Mouse (Mus musculus) embryo, embryonic 9.5 days (tissue): ENCODE results near the gene Gdap1l1.
"Not testable (repeated sequence)": the region's sequence is repeated elsewhere in the genome, so short reads cannot be mapped to it uniquely, and the experiment has no call there.

Experiments
- DNase-seq: peaks from one replicate; pipeline ENCODE4 v3.0.0-alpha.2; 2017; ENCODE audit errors: extremely low spot score

The Gdap1l1 gene

DNA sequence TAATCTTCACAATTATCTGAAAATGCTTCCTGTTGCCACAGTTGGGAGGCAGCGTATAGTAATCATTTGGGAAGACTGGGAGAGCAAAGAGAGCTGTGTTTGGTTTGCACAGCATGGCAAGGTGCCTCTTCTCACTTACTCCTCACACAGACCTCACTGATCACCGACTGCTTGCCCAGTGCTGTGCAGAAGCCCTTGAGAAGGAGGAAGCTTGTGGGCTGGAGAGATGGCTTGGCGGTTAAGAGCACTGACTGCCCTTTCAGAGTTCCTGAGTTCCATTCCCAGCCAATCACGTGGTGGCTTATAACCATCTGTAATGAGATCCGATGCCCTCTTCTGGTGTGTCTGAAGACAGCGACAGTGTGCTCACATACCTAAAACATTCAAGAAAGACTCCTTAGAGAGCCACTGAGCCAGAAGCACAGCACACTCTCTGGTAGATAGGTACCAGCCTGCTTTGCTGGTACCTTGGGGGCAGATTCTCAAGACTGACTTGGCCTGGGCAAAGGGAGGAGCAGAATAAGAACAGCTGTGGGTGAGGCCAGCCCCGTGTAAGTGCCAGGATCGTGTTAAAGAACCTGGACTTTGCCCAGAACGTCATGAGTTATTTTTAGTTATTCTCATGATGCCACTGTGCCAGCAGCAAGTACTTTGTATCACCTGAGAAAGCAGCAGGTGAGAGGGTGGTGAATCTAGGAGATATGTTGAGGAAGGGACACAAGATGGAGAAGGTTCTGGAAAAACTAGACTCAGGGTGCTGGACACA is 15.2 kb upstream of the Gdap1l1 start:
- DNase-seq: no peak

DNA sequence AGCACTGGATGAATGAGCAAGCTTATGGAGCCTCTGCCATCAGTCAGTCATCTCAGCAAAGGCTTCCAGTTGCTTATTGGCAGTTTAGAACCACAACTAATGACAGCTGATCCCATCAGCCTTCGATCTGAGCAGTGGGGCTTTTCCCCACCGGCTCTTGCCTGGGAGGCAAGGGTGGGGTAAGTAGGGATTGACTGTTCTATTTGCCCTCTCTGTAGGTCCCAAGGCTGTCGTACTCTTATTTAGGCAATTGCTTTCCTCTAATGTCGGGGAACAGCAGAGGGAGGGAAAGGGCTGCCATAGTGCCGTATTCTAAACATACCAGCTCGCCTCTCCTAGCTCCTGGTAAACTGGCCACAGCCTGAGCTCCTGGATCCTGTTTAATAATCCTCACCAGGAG is 13.7 kb upstream of the Gdap1l1 start, which contains the start of gene Oser1:
Gene Oser1, minus strand, starts transcription at position 101 of the 400 bp plus-strand sequence.
- DNase-seq: no peak

DNA sequence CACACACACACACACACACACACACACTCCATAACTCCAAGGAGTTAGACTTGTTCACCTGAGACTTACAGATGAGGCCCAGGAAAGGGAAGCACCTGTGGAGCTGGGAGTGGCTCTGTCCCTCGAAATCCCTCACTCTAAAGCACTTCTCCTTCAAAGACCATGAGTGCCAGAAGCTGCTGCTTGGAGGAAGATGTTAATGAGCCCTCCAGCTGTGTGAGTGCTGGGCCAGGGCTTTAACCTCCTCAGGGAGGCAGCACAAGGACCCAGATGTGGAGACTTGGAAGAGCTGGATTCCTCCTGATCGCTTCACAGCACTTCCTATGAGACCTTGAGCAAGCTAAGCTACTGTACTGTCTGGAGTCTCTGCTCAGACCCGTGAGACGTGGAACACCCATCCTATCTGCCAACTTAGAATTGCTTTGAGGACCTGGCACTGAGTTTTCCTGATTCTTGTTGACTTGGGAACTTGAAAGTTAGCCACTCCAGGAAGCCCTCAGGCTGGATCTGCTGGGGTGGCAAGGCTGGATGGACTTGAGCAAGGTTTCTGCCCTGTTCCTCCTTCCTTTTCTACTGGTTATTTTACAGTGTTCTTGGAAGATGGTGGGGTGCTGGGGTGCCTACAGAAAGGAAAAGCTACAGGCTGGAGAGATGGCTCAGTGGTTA is 9.8 kb upstream of the Gdap1l1 start:
- DNase-seq: no peak

DNA sequence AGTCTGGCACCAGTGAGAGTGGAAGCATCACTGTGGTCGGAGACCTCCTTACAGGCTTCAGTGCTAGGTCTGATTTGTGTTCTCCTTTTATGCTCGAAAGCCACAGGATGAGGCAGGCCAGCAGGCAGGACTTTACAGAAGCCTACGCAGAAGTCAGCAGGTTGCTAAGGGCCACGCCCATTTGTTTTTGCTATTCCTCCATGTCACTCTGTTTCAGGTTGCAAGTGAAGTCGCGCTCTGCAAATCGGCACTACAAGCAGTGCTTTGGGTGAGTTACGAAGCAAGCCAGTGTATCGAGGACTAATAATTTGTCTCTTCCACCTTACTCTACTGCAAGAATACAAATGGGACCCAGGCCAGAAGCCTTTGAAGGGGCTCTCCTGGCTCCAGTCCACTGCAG is 7.0 kb upstream of the Gdap1l1 start:
- no peak for DNase-seq

DNA sequence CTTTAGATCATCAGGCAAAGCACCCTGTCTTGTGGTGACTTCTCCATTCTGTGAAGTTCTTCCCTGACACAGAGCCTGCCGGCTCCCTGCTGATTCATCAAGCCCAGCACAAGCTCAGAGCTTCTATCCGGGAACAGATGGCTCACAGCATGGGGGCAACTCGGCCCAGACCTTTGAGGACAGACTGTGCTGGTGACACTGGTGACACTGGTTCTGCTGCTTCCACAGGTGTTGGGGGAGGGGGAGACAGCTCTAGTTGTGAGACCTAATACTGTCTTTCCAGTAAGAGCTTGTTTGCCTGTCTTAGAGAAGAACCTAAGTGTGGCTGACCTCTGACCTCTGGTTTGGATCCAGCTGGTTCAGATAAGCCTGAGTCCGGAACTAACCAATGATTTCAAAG is 4.3 kb upstream of the Gdap1l1 start:
- DNase-seq: peak; percentile 5

DNA sequence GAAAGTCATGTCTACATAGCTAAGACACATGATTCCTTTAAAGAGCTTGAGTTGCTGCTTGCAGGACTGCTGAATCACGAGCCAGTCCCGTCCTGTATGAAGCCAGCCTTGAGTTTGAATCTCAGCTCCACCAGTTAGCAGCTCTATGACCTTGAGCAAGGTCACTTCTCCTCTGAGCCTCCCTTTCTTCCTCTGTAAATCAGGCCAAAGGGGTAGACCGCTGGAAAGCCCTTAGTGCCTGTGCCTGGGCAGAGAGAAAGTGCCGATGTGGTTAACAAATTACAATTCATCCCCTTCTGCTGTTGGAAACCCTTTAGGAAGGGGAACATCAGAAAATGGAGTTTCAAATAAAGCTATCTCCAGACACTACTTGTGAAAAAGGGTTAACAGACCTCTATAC is 476 bp upstream of the Gdap1l1 start:
- no peak for DNase-seq

DNA sequence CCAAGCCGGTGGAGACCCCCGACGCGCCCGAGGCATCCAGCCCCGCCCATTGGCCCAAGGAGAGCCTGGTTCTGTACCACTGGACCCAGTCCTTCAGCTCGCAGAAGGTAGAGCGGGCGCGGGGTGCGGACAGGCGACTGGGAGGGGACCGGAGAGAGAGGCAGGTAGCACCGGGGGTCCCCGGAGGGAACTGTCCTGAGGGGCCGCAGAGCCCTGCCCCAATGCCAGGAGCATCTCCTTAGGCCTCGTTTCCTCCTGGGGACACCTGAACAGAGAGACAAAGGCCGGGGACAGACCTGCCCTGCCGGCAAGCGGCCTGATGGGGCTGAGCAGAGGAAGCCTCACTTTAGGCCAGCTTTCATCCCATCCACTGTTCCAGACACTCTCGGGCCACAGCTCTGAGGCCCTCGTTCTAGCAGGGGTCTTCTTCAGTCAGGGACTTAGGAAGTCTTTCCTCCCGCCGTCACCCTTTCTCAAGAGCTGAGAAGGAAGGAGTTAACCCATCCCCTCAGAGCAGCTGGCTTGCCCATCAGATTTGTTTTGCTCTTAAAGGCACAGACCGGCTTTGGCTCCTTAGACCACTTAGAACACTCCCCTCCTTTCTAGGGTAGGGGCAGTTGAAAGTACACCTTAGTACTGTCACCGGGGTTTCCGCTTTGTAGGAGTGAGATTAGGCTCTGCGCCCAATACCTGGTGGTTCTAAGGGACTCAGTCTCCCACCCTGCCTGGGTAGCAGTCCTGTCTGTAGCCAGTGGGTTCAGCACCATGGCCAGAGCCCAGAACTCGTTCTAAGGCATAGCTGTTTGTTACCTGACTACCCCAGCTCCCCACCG is 559 bp downstream of the Gdap1l1 start:
- peak; percentile 70 for DNase-seq

DNA sequence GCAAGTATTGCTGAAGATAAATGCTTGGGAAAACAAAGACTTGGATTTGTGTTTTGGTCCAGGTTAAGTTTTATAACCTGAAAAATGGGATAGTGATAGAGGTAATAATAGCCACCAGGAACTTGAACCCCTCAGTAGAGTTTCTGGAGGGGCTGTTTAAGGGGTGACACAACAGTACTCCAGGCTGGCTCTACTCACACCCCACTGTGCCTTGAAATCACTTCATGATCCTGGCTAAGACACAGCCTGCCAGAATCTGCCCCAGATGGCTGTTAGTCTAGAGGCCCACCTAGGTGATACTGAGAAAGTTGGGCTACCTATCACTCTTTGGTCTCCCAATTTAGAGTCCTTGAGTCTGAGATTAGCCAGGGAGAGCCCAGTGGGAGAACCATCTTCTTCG is 1.2 kb downstream of the Gdap1l1 start:
- no peak for DNase-seq

DNA sequence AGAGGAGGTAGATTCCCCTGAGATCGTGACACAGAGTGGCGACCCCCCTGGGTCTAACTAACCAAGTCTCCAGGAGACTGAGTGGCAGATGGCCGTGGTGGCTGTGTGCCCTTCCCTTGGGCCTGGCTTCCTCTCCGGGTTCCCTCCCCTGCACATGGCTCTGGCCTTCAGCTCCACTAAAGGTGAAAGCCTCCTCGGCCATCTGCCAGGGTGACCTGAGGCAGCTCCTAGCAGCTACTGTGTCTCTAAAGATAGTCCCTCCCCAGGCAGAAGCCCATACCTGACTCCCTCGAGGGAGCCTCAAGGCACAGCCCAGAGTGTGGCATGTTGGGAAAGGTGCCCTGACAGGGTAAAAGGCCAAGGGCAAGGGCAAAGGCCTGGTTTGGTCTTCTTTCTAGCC is 5.3 kb downstream of the Gdap1l1 start:
- DNase-seq: no peak

DNA sequence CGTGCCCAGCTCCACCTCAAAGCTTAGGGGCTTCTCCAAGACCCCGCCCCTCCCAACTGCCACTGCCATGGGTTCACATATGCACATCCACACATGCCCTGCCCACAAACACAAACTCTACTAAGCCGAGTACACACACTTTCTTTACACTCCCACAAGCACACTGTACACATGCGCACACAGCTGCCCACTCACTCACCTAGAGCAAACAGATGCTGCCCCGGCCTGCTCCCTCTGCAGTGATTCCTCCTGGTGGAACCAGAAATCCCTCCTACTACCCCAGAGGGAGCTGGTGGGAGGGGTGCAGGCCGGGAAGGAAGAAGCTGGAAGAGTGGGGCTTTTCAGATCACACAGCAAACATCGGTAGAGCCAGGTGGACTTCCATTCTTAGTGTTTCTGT is 5.7 kb downstream of the Gdap1l1 start:
- DNase-seq: no peak

DNA sequence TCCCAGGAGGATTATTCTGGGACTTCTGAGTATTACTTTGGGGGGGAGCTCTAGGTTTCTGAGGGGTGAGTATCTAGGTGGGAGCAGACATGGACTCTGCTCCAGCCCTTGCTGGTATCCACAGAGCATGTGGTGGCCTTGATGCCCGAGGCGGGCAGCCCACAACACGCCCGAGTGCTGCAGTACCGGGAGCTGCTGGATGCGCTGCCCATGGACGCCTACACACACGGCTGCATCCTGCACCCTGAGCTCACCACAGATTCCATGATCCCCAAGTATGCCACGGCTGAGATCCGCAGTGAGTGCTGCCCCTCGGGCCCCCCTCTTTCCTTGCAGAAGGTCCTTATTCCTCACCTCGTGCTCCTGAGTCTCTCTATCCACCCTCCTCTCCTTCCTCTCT is 9.1 kb downstream of the Gdap1l1 start:
- no peak for DNase-seq

DNA sequence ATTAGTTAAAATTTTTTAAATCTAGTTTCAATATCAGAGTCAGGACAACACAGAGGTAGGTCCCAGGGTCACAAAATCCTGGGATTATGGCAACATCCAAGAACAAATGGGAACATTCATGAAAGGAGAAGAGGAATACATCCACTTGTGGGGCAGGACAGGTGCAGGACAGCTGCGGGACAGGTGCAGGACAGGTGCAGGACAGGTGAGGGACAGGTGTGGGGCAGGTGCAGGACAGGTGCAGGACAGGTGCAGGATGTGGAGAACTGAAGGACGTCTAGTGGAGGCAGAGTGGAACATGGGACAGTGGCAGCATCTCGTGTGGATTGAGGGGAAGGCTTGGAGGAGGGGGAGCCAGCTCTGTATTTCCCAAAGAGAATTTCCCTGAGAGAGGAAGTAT is 11.0 kb downstream of the Gdap1l1 start:
- no peak for DNase-seq

DNA sequence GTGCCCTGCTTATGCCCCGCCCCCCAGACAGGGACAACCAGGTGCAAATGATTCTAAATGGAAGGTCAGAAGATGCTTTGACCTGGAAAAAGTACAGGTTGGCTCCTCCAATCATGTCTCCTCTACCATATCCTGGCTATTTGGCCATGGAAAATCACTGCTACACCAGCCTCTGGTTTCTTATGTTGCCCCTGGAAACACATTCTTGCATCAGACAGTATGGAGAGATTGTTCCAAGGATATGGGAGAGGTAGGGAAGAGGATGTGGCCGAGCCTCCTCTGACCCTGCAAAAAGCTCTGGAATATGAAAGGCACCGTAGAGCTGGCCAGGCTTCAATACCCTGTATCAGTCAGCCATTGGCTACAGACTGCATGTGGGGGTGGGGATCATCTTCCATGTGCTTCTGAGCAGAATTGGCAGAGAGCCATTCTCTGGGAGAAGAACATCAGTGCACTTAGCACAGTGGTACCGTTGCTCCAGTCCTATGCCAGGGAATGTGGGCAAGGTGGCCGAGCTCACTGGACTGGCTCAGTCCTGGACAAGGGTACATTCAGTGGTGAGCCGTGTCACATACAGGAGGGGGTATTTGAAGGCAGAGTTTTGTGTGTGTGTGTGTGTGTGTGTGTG is 12.5 kb downstream of the Gdap1l1 start:
- DNase-seq: no peak

DNA sequence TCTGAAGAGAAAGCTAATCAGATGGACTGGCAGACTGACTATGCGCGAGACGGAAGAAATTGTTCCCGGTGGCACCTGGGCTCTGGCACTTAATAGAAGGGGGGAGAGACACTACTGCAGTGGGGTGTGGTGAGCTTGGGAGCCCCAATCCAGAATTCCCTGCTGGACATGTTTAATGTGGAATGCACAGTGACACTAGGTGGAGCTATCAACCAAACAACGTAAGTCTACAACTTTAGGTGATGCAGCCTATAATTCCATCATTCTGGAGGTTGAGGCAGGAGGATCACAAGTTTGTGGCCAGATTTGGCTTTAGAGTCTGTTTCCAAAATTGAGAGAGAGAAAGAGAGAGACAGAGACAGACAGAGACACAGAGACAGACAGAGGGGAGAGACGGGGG is 14.5 kb downstream of the Gdap1l1 start:
- DNase-seq: no peak

DNA sequence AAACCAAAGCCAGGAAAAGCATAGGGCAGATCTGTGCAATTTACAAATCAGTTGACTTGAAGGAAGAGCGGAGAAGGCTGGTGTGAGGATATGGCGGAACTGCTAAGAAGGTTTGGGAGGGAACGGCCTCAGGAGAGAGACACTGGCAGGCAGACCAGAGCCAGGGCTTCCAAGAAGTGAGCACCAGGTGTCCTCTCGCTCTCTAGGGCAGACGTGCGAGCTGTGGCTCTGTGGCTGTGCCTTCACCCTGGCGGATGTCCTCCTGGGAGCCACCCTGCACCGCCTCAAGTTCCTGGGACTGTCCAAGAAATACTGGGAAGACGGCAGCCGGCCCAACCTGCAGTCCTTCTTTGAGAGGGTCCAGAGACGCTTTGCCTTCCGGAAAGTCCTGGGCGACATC is 15.1 kb downstream of the Gdap1l1 start:
- DNase-seq: no peak

DNA sequence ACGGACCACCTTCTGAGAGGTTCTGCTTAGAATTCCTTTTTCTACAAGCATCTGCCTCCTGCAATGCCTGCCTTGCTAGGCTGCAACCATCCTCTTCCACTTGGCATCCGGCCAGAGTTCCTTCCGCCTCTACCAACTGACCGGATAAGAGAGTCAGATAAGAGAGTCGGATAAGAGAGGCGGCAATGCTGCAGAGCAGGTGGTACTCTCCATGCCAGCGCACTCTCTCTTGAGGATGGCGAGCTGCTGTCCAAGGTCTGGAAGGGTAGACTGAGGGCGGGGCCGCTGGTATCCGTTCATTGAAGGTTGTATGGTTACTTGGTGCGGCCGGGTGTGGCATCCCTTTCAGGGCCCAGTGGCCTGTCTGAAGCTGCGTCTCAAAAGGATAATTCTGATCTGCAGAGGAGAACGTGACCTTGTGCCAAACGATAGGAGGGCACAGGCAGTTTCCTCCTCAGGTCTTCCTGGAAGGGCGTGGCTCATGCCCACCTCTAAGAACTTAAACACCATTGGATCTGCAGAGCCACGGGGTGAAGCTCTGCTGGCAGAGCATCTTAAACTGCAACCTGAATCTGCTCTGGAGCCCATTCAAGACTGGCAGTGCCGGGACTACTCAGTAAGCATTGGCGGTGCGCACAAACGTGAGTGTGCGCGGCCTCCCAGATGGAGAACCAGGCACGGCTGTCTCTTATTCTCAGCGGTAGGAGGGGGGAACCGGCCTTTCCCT is 20.4 kb downstream of the Gdap1l1 start:
- no peak for DNase-seq

DNA sequence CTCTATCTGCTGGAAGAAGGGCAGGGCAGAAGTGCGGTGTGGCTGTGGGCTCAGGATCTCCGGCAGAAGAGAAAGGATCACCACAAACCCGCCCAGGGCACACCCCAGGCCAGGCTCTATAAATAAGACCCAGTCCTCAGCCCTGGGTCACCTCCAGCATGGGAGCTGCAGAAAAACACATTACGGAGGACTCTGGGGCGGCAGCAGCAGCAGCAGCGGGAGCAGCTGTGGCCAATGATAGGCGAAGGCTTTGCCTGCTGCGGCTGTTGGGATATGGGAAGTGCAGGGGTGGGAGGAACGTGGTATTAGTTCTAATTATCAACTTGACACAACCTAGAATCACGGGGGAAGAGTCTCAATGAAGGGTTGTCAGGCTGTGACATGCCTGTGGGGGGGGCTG is 21.1 kb downstream of the Gdap1l1 start:
- no peak for DNase-seq

DNA sequence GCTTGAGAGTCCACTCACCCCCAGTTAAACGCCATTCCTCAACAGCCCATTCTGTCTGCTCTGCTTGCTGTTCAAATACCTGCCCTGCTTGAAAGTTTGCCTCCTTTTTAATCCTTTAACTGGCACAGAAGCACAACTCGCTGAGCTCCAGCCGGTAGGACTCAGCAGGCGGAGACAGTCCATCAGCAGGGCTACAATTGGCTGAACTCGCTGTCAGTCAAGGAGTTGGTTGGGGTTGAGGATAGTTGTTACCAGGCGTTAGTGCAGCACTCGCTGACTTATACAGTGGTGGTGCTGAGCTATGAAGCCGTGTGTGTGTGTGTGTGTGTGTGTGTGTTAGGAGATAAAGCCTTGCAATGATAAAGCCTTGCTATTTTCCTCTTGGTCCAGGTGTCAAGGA is 22.3 kb downstream of the Gdap1l1 start:
- DNase-seq: no peak

DNA sequence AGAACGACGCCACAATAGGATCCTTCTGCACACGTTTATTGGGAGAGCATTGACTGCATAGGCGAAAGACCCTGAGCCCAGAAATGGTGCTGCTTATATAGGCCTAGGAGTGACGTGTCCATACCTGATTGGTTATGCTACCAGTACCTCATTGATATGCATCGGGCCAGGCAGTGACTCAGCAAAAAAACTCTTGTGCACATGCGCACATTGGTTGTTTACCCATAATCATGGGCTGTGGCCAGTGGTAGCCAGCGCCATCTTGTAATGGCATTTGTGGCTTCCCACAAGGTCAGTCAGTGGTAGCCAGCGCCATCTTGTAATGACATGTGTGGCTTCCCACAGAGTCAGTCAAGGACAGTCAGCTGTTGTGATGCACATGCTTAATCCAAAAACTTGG is 23.0 kb downstream of the Gdap1l1 start:
- DNase-seq: not testable (repeated sequence)

DNA sequence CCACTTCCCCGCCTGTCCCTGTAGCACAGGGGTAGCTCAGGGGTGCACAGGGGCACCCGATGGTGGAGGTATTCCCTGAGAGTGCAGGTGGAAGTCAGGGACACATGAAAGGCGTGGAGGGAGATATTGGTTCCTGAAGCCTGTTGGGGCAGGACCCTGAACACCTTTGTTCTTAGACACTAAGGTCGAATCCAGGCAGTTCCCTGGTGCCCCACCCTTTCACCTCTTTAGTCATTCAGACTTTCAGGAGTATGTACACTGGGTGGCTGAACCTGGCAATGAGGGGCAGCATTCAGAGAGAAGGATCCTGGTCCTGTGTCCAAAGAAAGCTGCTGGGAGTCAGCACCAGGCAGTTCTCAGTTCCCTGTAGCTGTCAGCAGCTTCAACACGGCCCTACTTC is 24.1 kb downstream of the Gdap1l1 start:
- no peak for DNase-seq

DNA sequence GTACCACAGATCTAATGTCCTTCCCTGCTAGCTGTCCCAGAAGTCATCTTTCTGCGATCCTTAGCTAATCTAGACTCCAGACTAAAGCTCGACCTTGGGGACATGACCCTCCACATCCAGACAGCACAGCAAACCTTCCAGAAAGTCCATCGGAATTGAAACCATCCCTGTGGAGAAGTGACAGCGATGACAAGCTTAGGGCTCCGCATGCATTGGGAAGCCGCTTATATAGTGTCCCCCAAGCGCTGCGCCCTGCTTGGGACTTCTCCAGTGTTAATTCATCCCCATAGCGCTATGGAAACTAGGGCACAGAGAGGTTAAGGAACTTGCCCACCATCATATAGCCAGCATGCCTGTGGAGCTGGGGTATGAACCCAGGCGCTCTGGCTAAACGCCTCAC is 24.5 kb downstream of the Gdap1l1 start:
- DNase-seq: no peak
